Mouse (Mus musculus) cerebellum, adult 11 months (tissue): ENCODE data around the gene Lhx9.
A peak's percentile ranks its signal among the peaks of the same experiment; 100 is the strongest.

Experiments
- DNase-seq: peaks from one replicate; pipeline ENCODE4 v3.0.0; 2022

Gene Lhx9

DNA sequence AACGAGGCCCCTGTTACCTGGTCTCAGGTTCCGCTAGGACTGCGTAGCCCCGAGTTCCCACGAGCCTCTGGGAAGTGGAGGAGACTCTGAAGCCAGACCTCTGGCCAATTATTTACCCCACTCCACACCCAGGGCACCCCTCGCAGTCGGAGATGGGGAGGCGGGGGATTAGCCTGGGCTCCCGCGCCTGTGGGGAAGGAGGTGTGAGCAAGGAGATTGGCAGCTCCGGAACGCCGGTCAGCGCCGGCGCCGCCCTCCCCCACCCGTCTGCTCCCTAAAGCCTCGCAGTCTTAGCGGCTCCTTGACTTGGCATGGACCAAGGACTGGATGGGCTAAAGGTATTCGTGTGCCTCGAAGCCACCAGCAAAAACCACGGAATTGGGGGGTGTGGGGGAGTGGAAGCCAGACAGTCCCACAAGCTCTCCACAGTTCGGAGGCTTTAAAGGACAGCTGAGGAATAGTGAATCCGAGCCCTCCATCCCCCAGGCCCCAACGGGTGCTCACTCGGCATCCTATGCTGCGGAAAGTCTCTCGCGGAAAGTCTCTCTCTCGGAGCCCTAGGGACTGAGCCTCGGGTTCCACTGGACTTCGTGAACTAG lies at the start of gene Lhx9:
Gene Lhx9 (minus strand): TSS at position 67 of the 599 bp plus-strand sequence.
- DNase-seq, result no peak

DNA sequence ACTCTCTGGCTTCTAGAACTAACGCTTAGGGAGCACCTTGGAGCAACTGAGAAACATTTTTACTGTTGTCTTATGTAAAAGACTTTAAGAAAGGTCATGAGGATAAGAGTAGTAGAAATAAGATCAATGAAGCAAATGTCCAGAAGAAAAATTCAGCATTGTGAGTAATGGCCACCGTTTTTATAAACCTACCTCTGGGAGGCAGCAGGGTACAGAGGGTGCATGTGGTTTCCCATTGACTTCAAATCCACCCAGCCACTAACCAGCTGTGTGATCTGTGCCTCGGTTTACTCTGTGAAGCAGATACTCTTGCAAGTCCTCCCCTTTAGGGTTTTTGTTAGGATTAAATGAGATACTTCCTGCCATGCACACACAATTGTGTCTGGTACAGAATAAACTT lies 47.7 kb upstream of the Lhx9 start:
- no peak for DNase-seq

DNA sequence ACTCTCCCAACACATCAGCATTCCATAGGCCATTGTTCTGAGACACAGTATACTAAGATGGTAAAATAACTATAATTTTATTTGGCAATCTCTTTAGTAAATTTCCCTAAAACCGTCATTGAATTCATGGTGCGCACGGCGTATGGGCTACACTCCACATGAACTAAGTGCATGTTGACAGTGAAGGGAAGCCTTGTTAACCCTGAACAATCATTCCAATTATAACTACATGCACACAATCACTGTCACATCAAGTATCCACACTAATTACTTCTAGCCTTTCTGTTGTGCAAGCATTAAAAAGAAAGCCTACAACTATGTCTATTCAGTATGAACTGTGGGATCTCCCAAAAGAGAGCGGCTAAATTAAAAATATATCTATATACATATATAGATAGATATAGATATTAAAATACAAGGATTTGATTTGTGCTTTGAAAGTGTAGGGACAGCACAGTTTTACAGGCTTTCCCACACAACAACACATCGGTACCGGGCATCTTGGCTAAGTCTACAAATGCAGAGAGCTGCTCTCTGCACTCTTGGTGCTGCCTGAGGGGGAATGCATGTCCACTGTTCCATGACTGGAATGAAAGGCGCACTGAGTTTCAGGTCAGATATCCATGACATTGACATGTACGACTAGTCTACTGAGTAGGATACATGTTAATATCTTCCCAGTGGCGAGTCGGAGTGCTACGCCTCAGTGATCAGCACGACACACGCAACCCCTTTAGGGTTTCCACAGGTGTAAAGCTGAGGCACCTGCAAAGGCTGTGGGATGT lies 29.3 kb upstream of the Lhx9 start:
- DNase-seq, result no peak

DNA sequence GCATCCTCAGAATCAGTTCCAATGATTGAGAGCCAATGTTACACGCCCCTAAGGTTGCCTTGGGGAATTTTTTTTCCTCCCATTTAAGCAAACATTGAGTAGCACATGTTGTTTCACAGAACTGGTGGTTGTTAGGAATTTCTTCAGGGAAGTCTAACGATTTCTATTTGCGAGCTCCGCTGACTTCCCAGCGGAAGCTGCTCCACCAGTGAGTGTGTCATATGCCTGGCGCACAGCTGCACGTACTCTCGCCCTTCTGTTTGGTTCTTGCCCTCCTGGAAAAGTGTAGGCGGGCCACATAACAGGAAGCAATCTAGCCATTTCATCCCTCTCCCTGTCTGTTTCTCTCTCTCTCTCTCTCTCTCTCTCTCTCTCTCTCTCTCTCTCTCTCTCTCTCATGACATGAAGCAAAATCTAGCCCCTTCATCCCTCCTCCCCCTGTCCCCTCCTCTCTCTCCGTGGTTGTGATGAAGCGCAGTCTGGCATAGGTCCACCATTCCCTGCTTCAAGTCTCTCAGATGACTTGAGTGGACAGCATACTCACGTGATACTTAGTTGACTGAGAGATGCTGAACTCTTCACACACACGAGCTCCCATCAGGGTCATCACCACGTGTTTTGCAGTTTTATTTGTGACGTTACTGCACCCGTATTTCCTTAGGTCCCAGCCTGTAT lies 28.1 kb upstream of the Lhx9 start:
- no peak for DNase-seq

DNA sequence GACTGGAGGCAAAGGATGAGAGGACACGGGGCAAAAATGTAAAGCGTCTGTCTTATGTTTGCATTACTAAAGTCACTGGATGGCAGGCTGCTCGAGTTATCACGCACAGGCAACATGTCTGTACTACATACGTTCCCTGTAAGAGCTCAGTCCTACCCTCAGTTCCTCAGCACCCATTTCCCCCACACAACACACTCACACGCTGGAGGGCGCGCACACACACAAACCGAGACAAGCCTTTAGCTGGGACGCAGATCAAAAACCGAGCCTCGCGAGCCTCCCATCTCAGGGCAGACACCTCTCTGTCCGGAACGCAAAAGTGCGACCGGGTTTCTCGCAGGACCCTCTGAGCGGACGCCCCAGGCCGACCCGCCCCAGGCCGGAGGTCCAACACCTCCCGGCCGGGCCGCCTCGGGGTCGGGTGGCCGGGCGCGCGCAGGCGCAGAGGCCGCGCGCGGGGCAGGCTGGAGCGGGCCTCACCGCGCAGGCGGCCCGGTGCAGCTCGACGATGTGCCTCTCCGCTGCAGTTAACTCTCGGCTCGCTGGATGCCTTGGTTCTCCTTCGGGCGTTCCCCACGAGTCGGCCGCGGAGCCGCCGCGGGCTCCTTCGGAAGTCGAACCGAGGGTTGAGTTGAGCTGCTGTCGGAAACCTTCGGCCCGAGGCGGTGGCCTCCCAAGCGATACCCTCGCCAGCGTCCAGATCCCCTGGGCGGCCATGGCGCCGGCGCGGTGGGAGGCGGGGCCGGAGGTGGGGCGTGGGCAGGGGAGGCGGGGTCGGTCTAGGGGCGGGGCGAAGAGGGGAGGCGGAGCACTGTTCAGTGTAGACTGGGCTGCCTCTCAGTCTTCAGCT lies 7.9 kb upstream of the Lhx9 start, which contains the start of gene 2310009B15Rik:
Gene 2310009B15Rik (minus strand): TSS at position 752 of the 850 bp plus-strand sequence.
- DNase-seq, result peak; percentile 75

DNA sequence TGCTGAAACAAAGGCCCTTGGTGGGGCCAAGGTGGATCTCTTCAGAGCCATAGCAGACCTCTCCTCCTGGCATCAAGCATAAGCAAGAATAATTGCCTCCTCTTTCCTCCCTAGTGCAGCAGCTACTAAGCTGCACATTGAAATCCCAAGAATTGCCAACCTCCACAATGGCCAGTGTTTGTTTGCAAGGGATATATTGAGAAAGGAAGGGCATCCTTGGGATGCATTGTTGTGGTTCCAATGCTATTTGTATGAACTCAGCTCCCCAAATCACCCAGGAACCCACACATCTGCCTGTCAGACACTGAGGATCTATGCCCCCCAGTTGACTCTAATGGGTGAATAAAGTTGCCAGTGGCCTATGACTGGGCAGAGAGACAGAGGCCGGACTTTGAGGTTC lies 2.4 kb upstream of the Lhx9 start:
- no peak for DNase-seq

DNA sequence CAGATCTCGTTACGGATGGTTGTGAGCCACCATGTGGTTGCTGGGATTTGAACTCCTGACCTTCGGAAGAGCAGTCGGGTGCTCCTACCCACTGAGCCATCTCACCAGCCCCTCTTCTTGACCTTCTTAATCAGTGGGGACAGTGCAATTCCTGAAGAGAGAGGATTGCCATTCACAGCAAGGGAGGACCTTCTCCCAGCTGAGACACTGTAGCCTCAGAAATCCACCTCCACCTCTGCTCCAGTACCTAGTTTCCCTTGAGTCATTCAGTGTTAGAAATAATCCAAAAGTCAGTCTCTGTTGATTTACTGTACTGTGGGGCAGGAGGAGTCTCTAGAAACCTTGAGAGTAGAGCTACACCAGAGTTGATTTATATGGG lies 1.8 kb upstream of the Lhx9 start:
- no peak for DNase-seq

DNA sequence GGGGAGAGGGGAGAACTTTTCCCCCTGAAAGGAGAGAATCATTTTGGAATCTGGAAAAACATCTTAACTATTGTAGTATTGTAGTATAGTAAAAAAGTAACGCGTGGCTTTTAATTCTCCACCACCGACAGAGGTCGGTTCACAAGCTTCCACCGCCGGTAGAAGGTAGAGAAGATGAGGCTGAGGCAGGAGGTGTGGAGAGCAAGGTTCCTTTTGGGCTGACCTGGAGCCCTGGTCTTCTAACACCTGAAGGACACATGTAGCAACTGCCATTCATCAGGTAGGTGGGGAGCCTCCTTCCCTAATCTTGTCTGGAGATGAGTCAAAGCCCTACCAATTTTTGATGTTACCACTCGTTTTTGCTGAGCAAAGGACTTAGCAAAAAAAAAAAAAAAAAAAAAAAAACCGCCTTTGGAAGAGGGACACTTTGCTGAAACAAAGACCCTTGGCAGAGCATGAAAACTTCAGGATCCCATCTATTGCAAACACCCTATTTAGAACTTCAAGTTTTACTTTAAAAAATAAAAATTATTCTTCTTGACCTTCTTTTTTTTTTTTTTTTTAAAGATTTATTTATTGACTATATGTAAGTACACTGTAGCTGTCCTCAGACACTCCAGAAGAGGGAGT lies 1.3 kb upstream of the Lhx9 start:
- no peak for DNase-seq

DNA sequence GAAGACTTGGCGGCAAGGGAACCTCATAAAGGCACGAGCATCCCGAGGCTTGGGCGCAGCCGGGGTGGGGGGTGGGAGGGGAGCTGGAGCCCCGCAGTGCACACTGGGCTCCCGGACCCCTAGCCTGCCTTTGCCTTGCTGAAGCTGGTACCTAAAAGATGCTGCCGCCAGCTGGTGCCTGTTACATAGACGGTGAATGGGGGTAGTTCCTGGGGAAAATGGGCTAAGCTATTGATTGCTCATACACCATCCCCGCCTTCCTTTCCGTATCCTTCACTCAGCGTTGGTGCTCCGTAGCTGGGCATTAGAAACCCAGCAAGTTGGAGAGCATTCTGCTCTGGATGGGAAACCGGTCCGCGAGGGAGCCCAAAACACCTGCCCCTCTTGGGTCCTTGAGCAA lies 351 bp downstream of the Lhx9 start:
- DNase-seq, result no peak

DNA sequence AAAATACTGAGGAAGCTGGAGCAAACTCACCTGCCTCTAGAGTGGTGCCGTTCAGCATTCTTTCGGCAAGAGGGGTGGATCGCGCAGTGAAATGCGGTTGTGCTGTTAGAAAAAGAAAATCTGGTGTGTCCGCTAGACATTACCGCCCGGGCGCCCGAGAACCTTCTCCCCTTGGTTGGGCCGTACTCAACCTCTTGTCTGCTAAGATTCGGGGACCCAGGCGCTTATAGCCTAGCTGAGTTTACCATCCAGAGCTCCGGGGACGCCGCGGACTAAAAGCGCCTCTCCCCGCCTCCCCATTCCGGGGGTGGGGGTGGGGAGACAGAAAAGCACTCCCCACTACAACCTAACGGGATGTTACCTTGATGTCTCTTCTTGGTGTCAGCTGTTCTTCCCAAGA lies 1.2 kb downstream of the Lhx9 start:
- no peak for DNase-seq

DNA sequence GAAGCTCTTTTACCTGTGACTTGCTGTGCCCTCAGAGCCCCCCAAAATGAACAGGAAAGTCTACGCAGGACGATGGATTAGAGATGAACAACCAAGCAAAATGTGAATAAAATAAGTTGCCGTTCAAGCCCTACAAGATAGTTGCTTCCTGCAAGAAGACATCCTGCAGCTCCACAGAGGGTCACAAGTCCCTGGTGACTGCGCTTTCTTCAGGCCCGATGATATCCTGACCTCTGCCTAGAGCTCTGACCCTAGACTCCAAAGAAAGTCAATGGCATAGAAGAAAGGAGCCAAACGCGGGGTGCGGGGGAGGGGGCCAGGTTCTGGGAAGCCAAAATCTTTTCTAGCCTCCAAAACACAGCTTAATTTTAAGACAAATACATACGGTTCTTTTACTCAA lies 1.8 kb downstream of the Lhx9 start:
- DNase-seq, result no peak

DNA sequence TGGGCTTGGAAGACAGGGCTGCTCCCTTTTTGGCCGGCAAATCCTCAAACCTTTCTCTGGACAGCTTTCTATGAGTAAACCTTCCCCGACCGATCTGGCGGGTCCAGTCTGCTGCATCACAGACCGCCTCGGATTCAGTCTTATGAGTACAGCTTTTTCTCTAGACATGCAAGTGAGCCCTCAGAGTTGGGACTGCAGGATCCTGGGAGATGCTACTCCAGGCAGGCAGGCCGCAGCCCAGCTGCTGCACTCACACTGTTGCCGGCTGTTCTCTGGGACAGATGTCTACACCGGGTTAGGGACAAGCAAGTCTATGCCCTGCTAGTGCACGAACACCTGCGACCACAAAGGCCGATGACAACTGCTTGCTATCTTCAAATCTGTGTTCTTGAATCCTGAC lies 2.2 kb downstream of the Lhx9 start:
- DNase-seq, result no peak

DNA sequence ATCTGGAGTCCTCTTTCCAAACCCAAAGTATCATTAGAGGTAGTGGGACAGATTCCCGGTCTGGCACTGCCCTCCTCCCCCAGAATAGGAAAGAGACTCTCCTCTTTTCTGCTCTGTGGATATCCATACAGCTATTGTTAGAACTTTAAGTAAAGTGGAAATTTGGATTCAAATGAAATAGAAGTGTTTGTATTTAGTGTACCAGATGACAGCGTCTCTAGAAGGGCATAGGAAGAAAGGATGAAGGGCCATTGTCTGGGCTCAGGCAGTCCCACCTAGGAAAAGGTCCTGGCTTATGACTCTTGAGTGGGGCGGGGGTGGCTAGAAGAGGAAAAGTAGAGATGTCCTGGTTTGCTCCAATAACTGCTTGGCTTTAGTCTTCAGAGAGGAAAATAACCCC lies 2.9 kb downstream of the Lhx9 start:
- DNase-seq, result no peak

DNA sequence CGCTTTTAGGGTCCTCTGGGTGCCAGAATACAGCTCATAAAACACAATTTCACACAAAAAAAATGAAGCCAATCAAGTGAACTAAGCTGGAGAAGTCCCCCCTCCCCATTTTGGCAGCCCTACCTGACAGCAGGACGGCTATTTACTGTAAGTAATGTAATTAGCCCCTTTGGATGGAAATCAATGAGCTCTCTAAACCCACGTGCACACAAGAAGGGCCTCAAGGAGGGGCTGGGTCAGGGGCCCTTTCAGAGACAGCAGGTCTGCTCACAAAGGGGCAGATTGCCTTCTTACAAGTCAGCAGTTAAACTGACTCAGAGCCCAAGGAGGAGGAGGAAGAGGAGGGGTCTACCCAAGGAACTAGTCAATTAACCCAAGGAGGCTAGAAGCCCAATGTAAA lies 4.2 kb downstream of the Lhx9 start:
- no peak for DNase-seq

DNA sequence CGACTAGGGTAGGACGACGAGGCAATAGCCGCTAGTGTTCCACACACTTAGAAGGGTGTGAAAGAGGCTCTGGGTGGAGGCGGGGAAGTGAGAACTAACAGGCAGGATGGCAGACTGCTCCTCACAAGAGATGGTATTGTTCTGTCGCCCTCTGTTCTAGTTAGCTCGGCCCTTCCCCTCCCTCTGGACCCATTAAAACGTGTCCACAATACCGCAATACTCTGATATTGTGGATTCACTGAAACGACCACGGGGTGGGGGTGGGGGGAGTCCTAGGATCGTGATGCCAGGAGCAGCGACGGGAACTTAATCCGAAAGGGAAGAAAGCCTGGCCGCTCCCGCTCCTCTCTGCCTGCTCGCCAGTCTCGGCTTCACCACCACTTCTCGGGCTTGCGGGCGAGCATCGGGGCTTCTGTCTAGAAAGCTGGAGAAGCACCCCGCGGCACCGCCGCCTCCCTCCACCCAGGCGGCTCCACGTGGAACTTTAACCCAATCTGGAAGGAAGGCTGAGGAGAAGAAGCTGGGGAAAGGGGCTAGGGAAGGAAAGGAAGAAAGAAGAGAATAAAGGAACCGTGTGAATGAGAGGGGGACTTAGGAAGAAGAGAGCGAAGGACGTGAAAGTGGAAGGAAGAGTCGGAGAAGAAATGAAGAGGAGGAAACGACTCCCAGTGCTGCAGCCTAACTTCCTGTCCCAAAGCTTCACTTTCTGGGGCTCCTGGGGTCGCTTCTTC lies 4.9 kb downstream of the Lhx9 start:
- DNase-seq, result no peak

DNA sequence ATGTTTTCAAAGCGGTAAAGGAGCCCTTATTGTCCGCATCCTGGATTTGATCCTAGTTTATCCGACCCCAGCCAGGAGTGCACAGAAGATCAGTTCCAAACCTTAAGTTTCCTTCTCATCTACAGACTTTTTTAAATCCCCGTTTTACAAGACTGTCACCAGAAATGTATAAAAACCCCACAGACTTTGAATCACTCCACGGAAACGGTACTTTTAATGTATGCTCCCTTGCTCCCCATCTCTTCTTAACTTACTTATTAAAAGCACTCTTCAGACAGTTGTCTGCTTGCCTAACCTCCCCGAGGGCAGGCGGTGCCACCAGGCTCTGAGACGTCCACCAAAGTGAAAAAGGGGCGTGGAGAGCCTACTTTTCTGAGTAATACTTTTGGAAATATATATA lies 5.6 kb downstream of the Lhx9 start:
- DNase-seq, result no peak

DNA sequence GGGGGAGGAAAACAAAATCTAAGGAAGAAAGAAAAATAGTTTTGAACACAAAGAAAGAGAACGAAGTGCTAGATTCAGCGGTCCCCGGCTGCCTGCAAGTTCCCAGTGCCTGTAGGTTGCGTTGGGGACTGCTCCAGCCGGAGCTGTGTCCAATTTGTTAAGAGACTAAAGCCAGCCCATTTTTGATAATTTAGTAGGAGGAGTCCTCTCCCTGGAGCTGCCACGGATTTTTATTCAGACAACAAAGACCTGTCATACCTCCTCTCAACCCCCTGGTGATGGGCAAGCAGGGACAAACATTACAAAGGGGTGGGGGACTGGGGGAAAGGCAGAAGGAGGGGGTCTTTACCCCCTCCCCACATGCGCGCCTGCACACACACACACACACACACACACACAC lies 6.1 kb downstream of the Lhx9 start:
- DNase-seq, result no peak

DNA sequence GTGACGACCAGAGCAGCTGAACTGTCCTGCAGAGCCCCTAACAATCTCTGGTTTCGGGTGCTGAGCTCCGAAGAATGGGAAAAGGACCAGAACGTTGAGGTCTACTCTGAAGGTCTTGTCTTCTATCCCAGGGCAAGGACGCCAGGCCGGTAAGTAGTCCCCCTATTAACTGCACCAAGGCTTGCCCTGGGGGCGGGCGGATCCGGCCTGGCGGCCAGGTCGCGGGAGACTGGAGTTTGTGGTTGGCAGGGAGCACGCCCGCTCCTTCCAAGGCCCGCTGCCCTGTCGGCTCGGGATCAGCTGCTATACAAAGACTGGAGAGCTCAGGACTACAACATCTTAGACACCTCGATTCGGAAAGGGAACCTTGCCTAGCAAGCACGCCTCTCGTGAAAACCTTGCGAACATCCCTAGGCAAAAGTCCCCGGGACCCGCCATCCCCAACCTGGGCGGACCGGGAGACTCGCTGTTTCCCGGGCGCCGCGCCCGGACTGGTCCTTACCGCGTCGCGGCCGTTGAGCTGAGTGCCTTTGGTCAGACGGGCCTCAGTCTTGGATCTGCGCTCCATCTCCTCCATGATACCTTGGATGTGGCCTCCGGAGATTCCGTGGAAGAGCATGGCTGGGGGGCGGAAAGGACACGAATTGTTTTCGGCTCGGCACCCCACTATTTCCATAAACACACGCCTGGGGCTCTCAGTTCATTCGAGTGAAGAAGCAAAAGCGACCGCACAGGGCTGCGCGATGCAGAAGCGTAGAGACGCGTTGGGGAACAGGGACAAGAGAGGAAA lies 6.9 kb downstream of the Lhx9 start:
- no peak for DNase-seq

DNA sequence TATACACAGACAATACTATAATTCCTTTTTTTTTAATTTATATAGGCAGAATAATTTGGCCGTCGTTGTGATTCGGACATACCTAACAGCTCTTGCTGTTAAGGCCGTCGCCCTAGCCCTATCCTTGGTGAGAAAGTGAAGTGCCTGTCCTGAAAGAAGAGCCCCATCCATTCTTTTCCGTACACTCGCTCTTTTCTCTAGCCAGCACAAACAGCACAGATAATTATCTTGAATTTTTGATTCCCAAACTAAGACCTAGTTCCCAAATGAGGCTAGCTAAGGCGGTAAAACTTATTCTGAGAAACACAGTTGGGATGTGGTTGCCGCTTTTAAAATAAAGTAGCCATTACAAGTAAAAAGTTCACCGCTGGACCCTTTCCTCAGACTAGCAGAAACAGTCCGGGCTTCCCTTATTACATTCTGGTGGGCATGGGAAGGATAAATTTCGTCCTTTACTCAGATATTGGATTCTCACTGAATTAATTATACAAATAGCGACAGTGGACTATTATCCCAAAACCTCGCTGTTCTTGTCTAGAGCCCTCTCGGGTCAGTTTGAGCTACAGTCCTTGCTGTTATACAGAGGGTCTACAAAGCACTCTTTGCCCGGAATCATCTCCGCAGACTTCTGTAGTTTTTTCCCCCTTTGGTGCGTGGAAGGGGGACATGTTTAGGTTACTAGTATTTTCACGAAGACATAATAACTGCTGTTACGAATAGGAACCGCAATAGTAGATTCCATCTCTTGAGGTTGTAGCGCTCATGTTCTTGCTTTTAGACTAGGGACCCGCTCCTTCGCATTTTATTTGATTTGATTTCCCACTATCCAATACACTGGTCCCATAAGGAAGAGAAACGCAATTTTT lies 7.7 kb downstream of the Lhx9 start:
- no peak for DNase-seq

DNA sequence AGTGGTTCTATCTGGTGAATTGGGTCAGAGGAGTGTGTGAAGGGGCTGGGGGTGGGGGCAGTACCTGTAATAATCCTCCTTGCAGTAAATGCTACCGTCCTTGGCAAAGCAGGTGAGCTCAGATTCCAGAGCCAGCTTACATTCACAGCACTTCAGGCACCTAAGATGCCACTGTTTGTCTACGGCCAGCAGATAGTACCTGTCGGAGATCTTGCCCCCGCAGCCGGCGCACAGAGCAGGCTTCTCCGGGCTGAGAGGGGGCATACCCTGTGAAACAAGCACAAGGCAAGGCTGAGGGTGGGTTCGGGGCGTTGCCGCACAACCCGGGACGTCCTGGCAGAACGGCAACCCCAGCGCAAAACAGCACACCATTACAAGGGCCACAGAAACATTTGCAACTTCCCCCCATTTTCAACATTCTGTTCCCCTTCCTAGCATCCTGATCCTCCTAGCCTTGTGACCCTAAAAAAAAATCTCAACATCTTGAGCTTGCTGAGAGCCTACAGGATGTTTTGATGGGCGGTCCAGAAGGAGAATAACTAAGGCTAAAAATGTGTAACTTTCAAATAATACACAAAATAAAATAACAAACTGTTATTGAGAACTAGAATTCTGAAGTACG lies 8.5 kb downstream of the Lhx9 start:
- DNase-seq, result no peak
